Mouse (Mus musculus): ENCODE measurements around the gene Hyal2.
"Not testable (repeated sequence)": the region's sequence is repeated elsewhere in the genome, so short reads cannot be mapped to it uniquely, and the experiment has no call there.

The Hyal2 gene

GRCm38 (mm10) chr9:107545602-107546001 lies 22.1 kb upstream of the Hyal2 start:
- DNase-seq (ENCODE audit: low read depth in 1 of 2, low spot score in 2 of 2): peak in 1 of 2 experiments; percentile 58

GRCm38 (mm10) chr9:107547026-107547425 lies 20.7 kb upstream of the Hyal2 start, which contains the start of gene Zmynd10:
Gene Zmynd10 (plus strand): TSS chr9:107547298.
- peak; percentile 55 to 60 for DNase-seq (ENCODE audit: low read depth in 1 of 2, low spot score in 2 of 2)

- DNase-seq (ENCODE audit: low read depth in 1 of 2, low spot score in 2 of 2): no peak
Measured at GRCm38 (mm10) chr9:107547957-107548356, 19.8 kb upstream of the Hyal2 start.

- no peak for DNase-seq (ENCODE audit: low read depth in 1 of 2, low spot score in 2 of 2)
Measured at GRCm38 (mm10) chr9:107548820-107549219, 18.9 kb upstream of the Hyal2 start.

- DNase-seq (ENCODE audit: low read depth in 1 of 2, low spot score in 2 of 2): no peak
Measured at GRCm38 (mm10) chr9:107549297-107550074, 18.3 kb upstream of the Hyal2 start.

- no peak for DNase-seq (ENCODE audit: low read depth in 1 of 2, low spot score in 2 of 2)
Measured at GRCm38 (mm10) chr9:107550491-107551116, 17.1 kb upstream of the Hyal2 start.

- no peak for DNase-seq (ENCODE audit: low read depth in 1 of 2, low spot score in 2 of 2)
Measured at GRCm38 (mm10) chr9:107551117-107551889, 16.4 kb upstream of the Hyal2 start, which contains the start of gene Rassf1. Gene Rassf1 (plus strand): TSS chr9:107551555.

- DNase-seq (ENCODE audit: low read depth in 1 of 2, low spot score in 2 of 2): no peak
Measured at GRCm38 (mm10) chr9:107551890-107552355, 15.8 kb upstream of the Hyal2 start.

GRCm38 (mm10) chr9:107552690-107553393 lies 14.9 kb upstream of the Hyal2 start:
- no peak for DNase-seq (ENCODE audit: low read depth in 1 of 2, low spot score in 2 of 2)

- no peak for DNase-seq (ENCODE audit: low read depth in 1 of 2, low spot score in 2 of 2)
Measured at GRCm38 (mm10) chr9:107553541-107554318, 14.0 kb upstream of the Hyal2 start.

- DNase-seq (ENCODE audit: low read depth in 1 of 2, low spot score in 2 of 2): peak; percentile 86 to 89
Measured at GRCm38 (mm10) chr9:107554319-107554825, 13.4 kb upstream of the Hyal2 start.

- DNase-seq (ENCODE audit: low read depth in 1 of 2, low spot score in 2 of 2): peak; percentile 75 to 76
Measured at GRCm38 (mm10) chr9:107555031-107555457, 12.7 kb upstream of the Hyal2 start.

- no peak for DNase-seq (ENCODE audit: low read depth in 1 of 2, low spot score in 2 of 2)
Measured at GRCm38 (mm10) chr9:107555701-107556100, 12.0 kb upstream of the Hyal2 start.

GRCm38 (mm10) chr9:107556346-107556745 lies 11.4 kb upstream of the Hyal2 start:
- no peak for DNase-seq (ENCODE audit: low read depth in 1 of 2, low spot score in 2 of 2)

- peak; percentile 81 to 85 for DNase-seq (ENCODE audit: low read depth in 1 of 2, low spot score in 2 of 2)
Measured at GRCm38 (mm10) chr9:107563029-107563581, 4.6 kb upstream of the Hyal2 start, which contains the start of gene Tusc2. Gene Tusc2 (plus strand): TSS chr9:107563255.

GRCm38 (mm10) chr9:107565556-107565955 lies 2.2 kb upstream of the Hyal2 start:
- DNase-seq (ENCODE audit: low read depth in 1 of 2, low spot score in 2 of 2): not testable (repeated sequence)

- peak in 1 of 2 experiments; percentile 61 for DNase-seq (ENCODE audit: low read depth in 1 of 2, low spot score in 2 of 2)
Measured at GRCm38 (mm10) chr9:107566041-107566709, 1.6 kb upstream of the Hyal2 start.

GRCm38 (mm10) chr9:107566855-107567254 lies 890 bp upstream of the Hyal2 start:
- DNase-seq (ENCODE audit: low read depth in 1 of 2, low spot score in 2 of 2): no peak

All from monocyte, adult 2 months (primary cell).